Mouse (Mus musculus) yolk sac, embryonic 10.5 days (tissue): ENCODE measurements around the gene Atg7.

ENCODE experiments used
- DNase-seq: peaks from one replicate; pipeline ENCODE4 v3.0.0-alpha.2; 2017; ENCODE audit warnings: low spot score

The Atg7 gene

GRCm38 (mm10) chr6:114904818-114905217 is 261.9 kb downstream of the Atg7 start:
- DNase-seq: no peak

- no peak for DNase-seq
Observed at GRCm38 (mm10) chr6:114905253-114906028, 262.5 kb downstream of the Atg7 start.

DNA sequence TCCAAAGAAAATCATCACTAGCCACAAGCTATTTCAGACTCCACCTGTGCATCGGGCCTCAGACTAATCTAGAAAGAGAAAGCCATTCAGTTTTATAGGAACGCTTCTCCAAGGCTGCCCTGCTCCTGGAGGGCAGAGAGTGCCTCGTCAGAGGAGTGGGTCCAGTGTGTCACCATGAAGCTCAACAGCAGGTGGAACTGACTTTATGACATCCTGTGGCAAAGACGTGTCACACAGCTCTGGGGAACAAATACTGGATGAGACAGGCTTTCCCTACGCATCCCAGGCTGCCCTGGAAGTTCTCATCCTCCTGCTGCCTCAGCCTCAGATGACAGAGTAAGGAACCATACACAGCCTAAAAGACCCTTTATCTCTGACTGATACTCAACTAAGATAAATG is 263.3 kb downstream of the Atg7 start:
- no peak for DNase-seq

GRCm38 (mm10) chr6:114907459-114907858 is 264.6 kb downstream of the Atg7 start:
- no peak for DNase-seq

DNA sequence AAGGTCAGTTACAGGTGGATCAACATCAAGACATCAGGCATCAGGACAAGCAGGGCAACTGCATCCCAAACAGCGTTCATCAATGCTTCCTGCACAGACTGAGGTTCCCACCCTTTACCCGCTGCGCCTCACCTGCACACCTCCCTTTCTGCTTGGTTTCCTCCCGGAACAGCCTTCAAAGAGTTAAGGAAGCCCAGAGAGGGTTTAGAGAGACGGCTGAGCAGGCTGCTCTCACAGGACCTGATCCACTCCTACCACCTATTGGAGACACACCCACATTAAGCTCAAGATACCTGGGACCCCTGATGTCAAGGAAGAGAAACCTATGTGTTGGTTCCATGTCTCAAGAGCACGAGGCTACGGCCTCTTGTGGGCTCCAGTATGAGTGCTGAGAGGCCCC is 266.9 kb downstream of the Atg7 start:
- DNase-seq: no peak
